Mouse (Mus musculus) CH12.LX (cell line): ENCODE measurements around the gene Dhx15.

Experiments used
- CTCF ChIP-seq, 2 experiments: IDR thresholded peaks in 1 of 2; conservative IDR thresholded peaks in 1 of 2; 2 replicates each; pipeline ENCODE4 v1.5.1; 2011 to 2012; ENCODE audit warnings: low read depth in 2 of 2, low read length in 2 of 2, improper control_type of control experiment in 1 of 2, inconsistent platforms in 1 of 2, mild to moderate bottlenecking in 1 of 2, moderate library complexity in 1 of 2
- EP300 ChIP-seq: IDR thresholded peaks from 2 replicates; pipeline ENCODE4 v1.6.1; 2011; ENCODE audit warnings: low read length, improper control_type of control experiment
- ETS1 ChIP-seq: conservative IDR thresholded peaks from 2 replicates; pipeline ENCODE4 v1.6.1; 2012; ENCODE audit warnings: low read depth, mild to moderate bottlenecking, inconsistent platforms, low read length, improper control_type of control experiment, moderate library complexity
- HCFC1 ChIP-seq: IDR thresholded peaks from 2 replicates; pipeline ENCODE4 v1.6.1; 2012; ENCODE audit warnings: low read depth, mild to moderate bottlenecking, inconsistent platforms, low read length, improper control_type of control experiment
- JUND ChIP-seq: conservative IDR thresholded peaks from 2 replicates; pipeline ENCODE4 v1.6.1; 2011; ENCODE audit warnings: low read depth, low read length, improper control_type of control experiment
- MEF2A ChIP-seq: IDR thresholded peaks from 2 replicates; pipeline ENCODE4 v1.6.1; 2014; ENCODE audit warnings: low read depth, mild to moderate bottlenecking, inconsistent platforms, low read length, improper control_type of control experiment, borderline replicate concordance
- NRF1 ChIP-seq: IDR thresholded peaks from 2 replicates; pipeline ENCODE4 v1.6.1; 2014; ENCODE audit warnings: low read depth, mild to moderate bottlenecking, inconsistent platforms, low read length, improper control_type of control experiment, moderate library complexity
- POLR2A ChIP-seq: IDR thresholded peaks from 2 replicates; pipeline ENCODE4 v1.6.1; 2011; ENCODE audit warnings: low read depth, mild to moderate bottlenecking, improper control_type of control experiment, low read length
- SMC3 ChIP-seq: IDR thresholded peaks from 2 replicates; pipeline ENCODE4 v1.6.1; 2011; ENCODE audit warnings: low read depth, low read length, improper control_type of control experiment
- USF2 ChIP-seq: conservative IDR thresholded peaks from 2 replicates; pipeline ENCODE4 v1.6.1; 2011; ENCODE audit warnings: low read depth, low read length, improper control_type of control experiment

- no peak for TF ChIP-seq EP300
- no peak for TF ChIP-seq POLR2A
- TF ChIP-seq SMC3: no peak
- TF ChIP-seq HCFC1: no peak
- TF ChIP-seq CTCF (conservative IDR thresholded peaks at IDR 0.05 in 1 of 2, IDR thresholded peaks at IDR 0.05 in 1 of 2; ENCODE audit: low read depth in 2 of 2, low read length in 2 of 2): no peak
- TF ChIP-seq JUND: no peak
- no peak for TF ChIP-seq ETS1
- no peak for TF ChIP-seq NRF1
- no peak for TF ChIP-seq MEF2A
- no peak for TF ChIP-seq USF2
These were observed 76.2 kb downstream of the Dhx15 start for GRCm38 (mm10) chr5:52113851-52114731.
